Mouse (Mus musculus): ENCODE results near the gene Dnajc21. TPM values are rescaled to one million over a fixed set of nuclear protein-coding genes. Genes with fewer than 3 reads are reported as not detected.
"Not testable (repeated sequence)": the region's sequence is repeated elsewhere in the genome, so short reads cannot be mapped to it uniquely, and the experiment has no call there.

Gene Dnajc21
- polyA plus RNA-seq (2015; fragmentation: Nextera tagmentation; extraction: Ambion mirVana) = 13.3 and 13.4 TPM in 2 replicates

GRCm38 (mm10) chr15:10470151-10470831, at the start of gene Dnajc21:
Dnajc21 (minus strand) TSS chr15:10470516.
- under 1% methylated on average over 73 of the region's 87 CpGs for WGBS
- Histone ChIP-seq H3K9me3 (no peaks in the 10 kb centered on the region), H3K4me2 (peak within 1 kb of the TSS; percentile 89), H3K27me3 (no peaks in the 10 kb centered on the region), H3K4me1 (peaks cover 18% of the 10 kb centered on the region), H3K4me3 (peak within 1 kb of the TSS; percentile 92), H3K9ac (peak within 1 kb of the TSS; percentile 85), H3K36me3 (peaks cover 8% of the 10 kb centered on the region), H3K27ac (peak within 1 kb of the TSS; percentile 82)
- ATAC-seq (ENCODE audit: borderline replicate concordance, extremely low read depth, low FRiP score, low TSS enrichment) = peak; percentile 98

GRCm38 (mm10) chr15:10515166-10515565, 44.9 kb upstream of the Dnajc21 start:
- Histone ChIP-seq H3K4me3 (no peak overlapping the region), H3K9me3 (no peaks in the 10 kb centered on the region), H3K9ac (no peak overlapping the region), H3K4me2 (no peak overlapping the region), H3K4me1 (no peaks in the 10 kb centered on the region), H3K27ac (no peak overlapping the region), H3K36me3 (no peaks in the 10 kb centered on the region), H3K27me3 (no peaks in the 10 kb centered on the region)
- WGBS = 88% methylated on average over 7 of the region's 7 CpGs
- no peak for ATAC-seq (ENCODE audit: borderline replicate concordance, extremely low read depth, low FRiP score, low TSS enrichment)

GRCm38 (mm10) chr15:10506099-10506498, 35.8 kb upstream of the Dnajc21 start:
- no peak overlapping the region for H3K9ac ChIP-seq
- H3K4me3 ChIP-seq = no peak overlapping the region
- ATAC-seq (ENCODE audit: borderline replicate concordance, extremely low read depth, low FRiP score, low TSS enrichment) = no peak
- H3K27ac ChIP-seq = no peak overlapping the region
- no peaks in the 10 kb centered on the region for H3K27me3 ChIP-seq
- no peaks in the 10 kb centered on the region for H3K36me3 ChIP-seq
- H3K9me3 ChIP-seq = no peaks in the 10 kb centered on the region
- no peak overlapping the region for H3K4me2 ChIP-seq
- no peaks in the 10 kb centered on the region for H3K4me1 ChIP-seq
- 57% methylated on average over 11 of the region's 11 CpGs for WGBS

DNA sequence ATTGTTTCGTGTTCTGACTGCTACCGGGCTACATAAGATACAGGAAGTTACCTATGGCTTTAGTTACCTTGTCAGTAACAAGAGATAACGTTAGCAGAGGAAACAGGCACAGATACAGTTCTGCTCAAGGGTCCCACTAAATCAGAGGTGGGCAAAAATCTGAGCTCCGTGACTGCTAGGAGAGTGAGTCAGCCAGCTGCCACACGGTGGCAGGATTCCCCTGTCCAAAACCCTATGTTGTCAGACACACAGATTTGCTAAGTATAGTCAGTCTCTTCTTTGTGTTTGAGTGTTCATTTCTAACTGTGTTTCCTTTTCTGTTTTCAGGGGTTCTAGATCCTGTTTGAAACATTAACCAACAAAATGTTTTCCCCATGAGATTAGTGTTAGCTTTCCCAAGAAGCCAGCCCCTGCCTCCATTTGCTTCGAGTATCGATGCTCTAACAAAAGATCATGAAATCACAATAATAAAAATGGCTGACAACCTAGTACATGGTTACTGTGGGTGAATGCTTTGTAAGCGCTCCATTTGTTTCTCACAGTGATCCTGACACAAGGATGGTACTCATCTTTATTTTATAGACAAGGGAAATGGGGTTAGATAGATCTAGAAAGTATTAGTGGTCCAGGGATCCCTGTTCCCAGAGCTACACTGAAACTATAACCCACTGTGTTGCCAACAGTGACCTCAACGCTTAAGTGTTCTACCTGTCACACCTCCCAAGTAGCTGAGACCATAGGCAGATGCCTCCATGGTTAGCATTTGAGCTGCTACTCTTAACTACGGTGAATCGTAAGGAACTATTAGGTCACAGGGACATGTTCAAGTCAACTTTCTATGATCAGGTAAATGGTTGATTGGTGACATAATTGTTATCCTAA, 30.8 kb upstream of the Dnajc21 start:
- Histone ChIP-seq H3K9ac (no peak overlapping the region), H3K9me3 (no peaks in the 10 kb centered on the region), H3K4me2 (no peak overlapping the region), H3K27ac (no peak overlapping the region), H3K4me1 (no peaks in the 10 kb centered on the region), H3K27me3 (no peaks in the 10 kb centered on the region), H3K4me3 (no peak overlapping the region), H3K36me3 (no peaks in the 10 kb centered on the region)
- ATAC-seq (ENCODE audit: borderline replicate concordance, extremely low read depth, low FRiP score, low TSS enrichment) = no peak
- 54% methylated on average over 11 of the region's 11 CpGs for WGBS

- H3K4me1 ChIP-seq = no peaks in the 10 kb centered on the region
- ATAC-seq (ENCODE audit: borderline replicate concordance, extremely low read depth, low FRiP score, low TSS enrichment) = no peak
- no peaks in the 10 kb centered on the region for H3K9me3 ChIP-seq
- H3K9ac ChIP-seq = no peak overlapping the region
- 65% methylated on average over 5 of the region's 5 CpGs for whole genome bisulfite sequencing
- H3K4me3 ChIP-seq = no peak overlapping the region
- no peak overlapping the region for H3K27ac ChIP-seq
- H3K36me3 ChIP-seq = no peaks in the 10 kb centered on the region
- no peaks in the 10 kb centered on the region for H3K27me3 ChIP-seq
- no peak overlapping the region for H3K4me2 ChIP-seq
These were observed 29.7 kb upstream of the Dnajc21 start for GRCm38 (mm10) chr15:10500035-10500434.

GRCm38 (mm10) chr15:10499593-10499992, 29.3 kb upstream of the Dnajc21 start:
- Histone ChIP-seq H3K4me2 (no peak overlapping the region), H3K4me3 (no peak overlapping the region), H3K4me1 (no peaks in the 10 kb centered on the region), H3K9me3 (no peaks in the 10 kb centered on the region), H3K36me3 (no peaks in the 10 kb centered on the region), H3K9ac (no peak overlapping the region), H3K27ac (no peak overlapping the region), H3K27me3 (no peaks in the 10 kb centered on the region)
- ATAC-seq (ENCODE audit: borderline replicate concordance, extremely low read depth, low FRiP score, low TSS enrichment) = no peak
- WGBS = 68% methylated on average over 5 of the region's 5 CpGs

DNA sequence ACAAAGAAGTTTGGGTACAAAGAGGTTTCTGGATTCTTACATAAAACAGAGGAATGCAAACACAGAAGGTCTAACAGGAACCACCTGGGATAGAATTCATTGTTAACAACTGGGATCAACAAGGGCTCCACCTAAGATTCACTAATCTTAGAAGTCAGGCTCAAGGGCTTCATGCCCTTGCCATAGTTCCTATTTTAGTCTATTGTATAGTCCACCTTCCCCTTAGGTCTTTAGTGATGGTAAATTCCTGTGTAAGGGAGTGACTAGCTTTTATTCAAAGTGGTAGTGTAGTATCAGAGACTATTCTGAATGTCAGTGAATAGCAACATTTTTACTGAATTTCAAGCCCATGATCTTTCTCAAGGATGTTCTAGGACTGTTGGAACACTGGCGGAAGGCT, 26.4 kb upstream of the Dnajc21 start:
- WGBS = 88% methylated on average over 1 of the region's 1 CpGs
- H3K27ac ChIP-seq; H3K27me3 ChIP-seq; H3K4me3 ChIP-seq; H3K36me3 ChIP-seq; ATAC-seq (ENCODE audit: borderline replicate concordance, extremely low read depth, low FRiP score, low TSS enrichment); H3K9me3 ChIP-seq; H3K4me2 ChIP-seq; H3K9ac ChIP-seq; H3K4me1 ChIP-seq: not testable (repeated sequence)

GRCm38 (mm10) chr15:10495944-10496343, 25.6 kb upstream of the Dnajc21 start:
- H3K4me1 ChIP-seq = no peaks in the 10 kb centered on the region
- H3K27ac ChIP-seq = no peak overlapping the region
- peaks cover 9% of the 10 kb centered on the region; the same call in 1 of the 2 replicates for H3K36me3 ChIP-seq
- no peak overlapping the region for H3K4me3 ChIP-seq
- 86% methylated on average over 11 of the region's 11 CpGs for WGBS
- no peaks in the 10 kb centered on the region for H3K27me3 ChIP-seq
- no peak for ATAC-seq (ENCODE audit: borderline replicate concordance, extremely low read depth, low FRiP score, low TSS enrichment)
- no peaks in the 10 kb centered on the region for H3K9me3 ChIP-seq
- H3K4me2 ChIP-seq = no peak overlapping the region
- H3K9ac ChIP-seq = no peak overlapping the region

DNA sequence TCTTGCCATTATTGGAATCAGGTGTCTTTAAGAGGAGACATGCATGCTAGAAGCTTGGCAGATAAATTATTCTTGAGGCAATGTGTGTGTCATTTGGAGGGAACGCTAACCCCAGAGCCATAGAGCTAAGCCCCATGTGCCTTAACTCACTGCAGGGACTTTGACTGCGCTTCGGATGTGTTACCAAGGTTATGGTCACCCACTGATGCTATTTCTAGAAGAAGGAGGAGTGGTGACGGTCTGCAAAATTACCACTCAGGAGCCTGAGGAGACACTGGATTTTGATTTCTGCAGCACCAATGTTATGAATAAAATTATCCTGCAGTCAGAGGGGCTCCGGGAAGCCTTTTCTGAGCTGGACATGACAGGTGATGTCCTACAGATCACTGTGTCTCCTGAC, 19.8 kb upstream of the Dnajc21 start:
- ATAC-seq (ENCODE audit: borderline replicate concordance, extremely low read depth, low FRiP score, low TSS enrichment) = no peak
- Histone ChIP-seq H3K27me3 (no peaks in the 10 kb centered on the region), H3K4me1 (peaks cover 9% of the 10 kb centered on the region), H3K27ac (no peak overlapping the region), H3K9ac (no peak overlapping the region), H3K4me2 (no peak overlapping the region), H3K4me3 (no peak overlapping the region), H3K9me3 (no peaks in the 10 kb centered on the region), H3K36me3 (peaks cover 15% of the 10 kb centered on the region; the same call in 1 of the 2 replicates)
- 95% methylated on average over 5 of the region's 5 CpGs for WGBS

DNA sequence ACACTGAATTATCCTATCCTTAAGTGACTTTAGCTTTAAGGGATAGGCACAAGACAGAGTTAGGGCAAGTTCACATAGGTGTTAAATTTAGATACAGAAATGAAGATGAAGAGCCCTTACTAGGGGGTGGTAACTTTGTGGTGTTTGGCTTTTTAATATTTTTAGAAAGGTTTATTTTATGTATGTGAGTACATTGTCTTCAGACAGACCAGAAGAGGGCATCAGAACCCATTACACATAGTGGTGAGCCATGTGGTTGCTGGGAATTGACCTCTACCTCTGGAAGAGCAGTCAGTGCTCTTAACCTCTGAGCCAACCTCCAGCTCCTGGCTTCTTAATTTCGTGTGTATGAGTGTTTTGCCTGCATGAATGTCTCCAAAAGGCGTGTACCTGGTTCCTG, 16.9 kb upstream of the Dnajc21 start:
- no peak for ATAC-seq (ENCODE audit: borderline replicate concordance, extremely low read depth, low FRiP score, low TSS enrichment)
- WGBS = 56% methylated on average over 2 of the region's 2 CpGs
- H3K4me2 ChIP-seq = peak overlapping the region; percentile 66
- peaks cover 16% of the 10 kb centered on the region for H3K36me3 ChIP-seq
- no peaks in the 10 kb centered on the region for H3K27me3 ChIP-seq
- H3K9ac ChIP-seq = no peak overlapping the region
- no peak overlapping the region for H3K27ac ChIP-seq
- H3K4me3 ChIP-seq = peak overlapping the region; percentile 91
- no peaks in the 10 kb centered on the region for H3K9me3 ChIP-seq
- H3K4me1 ChIP-seq = peaks cover 20% of the 10 kb centered on the region

- H3K36me3 ChIP-seq = peaks cover 18% of the 10 kb centered on the region
- peak; percentile 16; the same call in 1 of the 2 replicates for ATAC-seq (ENCODE audit: borderline replicate concordance, extremely low read depth, low FRiP score, low TSS enrichment)
- under 1% methylated on average over 18 of the region's 18 CpGs for WGBS
These were observed 16.1 kb upstream of the Dnajc21 start for GRCm38 (mm10) chr15:10486365-10486839.

More at GRCm38 (mm10) chr15:10486365-10486839, 16.1 kb upstream of the Dnajc21 start:
- peak overlapping the region; percentile 91 for H3K4me3 ChIP-seq
- H3K9ac ChIP-seq = peak overlapping the region; percentile 93
- no peaks in the 10 kb centered on the region for H3K27me3 ChIP-seq
- H3K9me3 ChIP-seq = no peaks in the 10 kb centered on the region
- H3K4me1 ChIP-seq = peaks cover 20% of the 10 kb centered on the region
- H3K27ac ChIP-seq = peak overlapping the region; percentile 32; the same call in 1 of the 2 replicates
- peak overlapping the region; percentile 66 for H3K4me2 ChIP-seq

All from lung, embryonic 15.5 days (tissue).